Mouse (Mus musculus) ES-Bruce4 (cell line): ENCODE results near the gene Abca16.

Experiments
- CTCF ChIP-seq: IDR thresholded peaks from one replicate; pipeline ENCODE4 v1.8.1; 2011; ENCODE audit warnings: low read depth, low read length
- EP300 ChIP-seq: IDR thresholded peaks from 2 replicates; pipeline ENCODE4 v1.6.1; 2011; ENCODE audit warnings: low read depth, low read length; ENCODE audit not compliant: insufficient read depth

- TF ChIP-seq CTCF: no peak
- TF ChIP-seq EP300: no peak
These were observed 167.1 kb downstream of the Abca16 start for GRCm38 (mm10) chr7:120576520-120576919.
